Mouse (Mus musculus): ENCODE results near the gene Tpi1. TPM values are rescaled to one million over a fixed set of nuclear protein-coding genes. Genes with fewer than 3 reads are reported as not detected.

Gene Tpi1
- polyA plus RNA-seq, 1 experiment, result 1,480 TPM

GRCm38 (mm10) chr6:124791911-124792310 is 22.2 kb downstream of the Tpi1 start:
- Histone ChIP-seq H3K4me3 (no peak overlapping the region), H3K4me2 (ENCODE audit: low read depth) (no peak overlapping the region), H3K79me2 (ENCODE audit: control insufficient read depth, insufficient read depth) (no peaks in the 10 kb centered on the region), H3K36me3 (ENCODE audit: control insufficient read depth, insufficient read depth) (no peaks in the 10 kb centered on the region), H3K27me3 (ENCODE audit: control insufficient read depth, insufficient read depth, insufficient read length) (no peaks in the 10 kb centered on the region), H3ac (ENCODE audit: control insufficient read depth, insufficient read length) (no peak overlapping the region)
- no peak for TF ChIP-seq TCF3 (IDR thresholded peaks at IDR 0.05; ENCODE audit: insufficient read length, low read depth)
- TF ChIP-seq MYOD1 (IDR thresholded peaks at IDR 0.05; ENCODE audit: control insufficient read depth in 1 of 3, insufficient read length in 2 of 3, low read depth in 2 of 3), result no peak
- no peak for TF ChIP-seq E2F4 (IDR thresholded peaks at IDR 0.05; ENCODE audit: insufficient read depth)
- no peak for TF ChIP-seq CEBPB (IDR thresholded peaks at IDR 0.05; ENCODE audit: insufficient read depth, poor library complexity, severe bottlenecking)
- no peak for TF ChIP-seq SRF (IDR thresholded peaks at IDR 0.05; ENCODE audit: control insufficient read depth, insufficient read length, low read depth)
- no peak for TF ChIP-seq MYOG (IDR thresholded peaks at IDR 0.05; ENCODE audit: control insufficient read depth in 1 of 3, insufficient read depth in 1 of 3, insufficient read length in 2 of 3, low read depth in 2 of 3)
- no peak for TF ChIP-seq USF1 (IDR thresholded peaks at IDR 0.05; ENCODE audit: low read depth)
- TF ChIP-seq POLR2AphosphoS2 (IDR thresholded peaks at IDR 0.05; ENCODE audit: insufficient read length, low read depth), result no peak
- no peak for TF ChIP-seq MAX (IDR thresholded peaks at IDR 0.05; ENCODE audit: low read depth)
- no peak for TF ChIP-seq TCF12 (IDR thresholded peaks at IDR 0.05; ENCODE audit: insufficient read depth, poor library complexity, severe bottlenecking)
- no peak for TF ChIP-seq REST (IDR thresholded peaks at IDR 0.05; ENCODE audit: insufficient read depth, insufficient read length)

GRCm38 (mm10) chr6:124790121-124790520 is 24.0 kb downstream of the Tpi1 start:
- Histone ChIP-seq H3ac (ENCODE audit: control insufficient read depth, insufficient read length) (no peak overlapping the region), H3K79me2 (ENCODE audit: control insufficient read depth, insufficient read depth) (no peaks in the 10 kb centered on the region), H3K4me3 (no peak overlapping the region), H3K27me3 (ENCODE audit: control insufficient read depth, insufficient read depth, insufficient read length) (no peaks in the 10 kb centered on the region), H3K36me3 (ENCODE audit: control insufficient read depth, insufficient read depth) (no peaks in the 10 kb centered on the region), H3K4me2 (ENCODE audit: low read depth) (no peak overlapping the region)
- no peak for TF ChIP-seq SRF (IDR thresholded peaks at IDR 0.05; ENCODE audit: control insufficient read depth, insufficient read length, low read depth)
- no peak for TF ChIP-seq USF1 (IDR thresholded peaks at IDR 0.05; ENCODE audit: low read depth)
- no peak for TF ChIP-seq E2F4 (IDR thresholded peaks at IDR 0.05; ENCODE audit: insufficient read depth)
- TF ChIP-seq REST (IDR thresholded peaks at IDR 0.05; ENCODE audit: insufficient read depth, insufficient read length), result no peak
- TF ChIP-seq TCF3 (IDR thresholded peaks at IDR 0.05; ENCODE audit: insufficient read length, low read depth), result no peak
- TF ChIP-seq MYOD1 (IDR thresholded peaks at IDR 0.05; ENCODE audit: control insufficient read depth in 1 of 3, insufficient read length in 2 of 3, low read depth in 2 of 3), result no peak
- no peak for TF ChIP-seq CEBPB (IDR thresholded peaks at IDR 0.05; ENCODE audit: insufficient read depth, poor library complexity, severe bottlenecking)

- no peak for TF ChIP-seq MYOD1 (IDR thresholded peaks at IDR 0.05; ENCODE audit: control insufficient read depth in 1 of 3, insufficient read length in 2 of 3, low read depth in 2 of 3)
- Histone ChIP-seq H3K36me3 (ENCODE audit: control insufficient read depth, insufficient read depth) (no peaks in the 10 kb centered on the region), H3K27me3 (ENCODE audit: control insufficient read depth, insufficient read depth, insufficient read length) (no peaks in the 10 kb centered on the region), H3ac (ENCODE audit: control insufficient read depth, insufficient read length) (no peak overlapping the region), H3K4me3 (no peak overlapping the region), H3K79me2 (ENCODE audit: control insufficient read depth, insufficient read depth) (no peaks in the 10 kb centered on the region), H3K4me2 (ENCODE audit: low read depth) (no peak overlapping the region)
Measured at GRCm38 (mm10) chr6:124789519-124789918, 24.6 kb downstream of the Tpi1 start.

GRCm38 (mm10) chr6:124787722-124788121 is 26.4 kb downstream of the Tpi1 start:
- no peak overlapping the region for H3ac ChIP-seq (ENCODE audit: control insufficient read depth, insufficient read length)
- H3K27me3 ChIP-seq (ENCODE audit: control insufficient read depth, insufficient read depth, insufficient read length), result no peaks in the 10 kb centered on the region
- H3K36me3 ChIP-seq (ENCODE audit: control insufficient read depth, insufficient read depth), result no peaks in the 10 kb centered on the region
- H3K4me3 ChIP-seq, result no peak overlapping the region
- H3K79me2 ChIP-seq (ENCODE audit: control insufficient read depth, insufficient read depth), result no peaks in the 10 kb centered on the region
- no peak overlapping the region for H3K4me2 ChIP-seq (ENCODE audit: low read depth)
- TF ChIP-seq POLR2A (IDR thresholded peaks at IDR 0.05; ENCODE audit: insufficient read length, low read depth) (no peak), MYOD1 (IDR thresholded peaks at IDR 0.05; ENCODE audit: control insufficient read depth in 1 of 3, insufficient read length in 2 of 3, low read depth in 2 of 3) (no peak), TCF12 (IDR thresholded peaks at IDR 0.05; ENCODE audit: insufficient read depth, poor library complexity, severe bottlenecking) (no peak), MAX (IDR thresholded peaks at IDR 0.05; ENCODE audit: low read depth) (no peak), USF1 (IDR thresholded peaks at IDR 0.05; ENCODE audit: low read depth) (no peak)

GRCm38 (mm10) chr6:124786756-124787420 is 27.2 kb downstream of the Tpi1 start:
- TF ChIP-seq MAX (IDR thresholded peaks at IDR 0.05; ENCODE audit: low read depth) (no peak), MYOD1 (IDR thresholded peaks at IDR 0.05; ENCODE audit: control insufficient read depth in 1 of 3, insufficient read length in 2 of 3, low read depth in 2 of 3) (no peak), USF1 (IDR thresholded peaks at IDR 0.05; ENCODE audit: low read depth) (no peak)
- Histone ChIP-seq H3K27me3 (ENCODE audit: control insufficient read depth, insufficient read depth, insufficient read length) (no peaks in the 10 kb centered on the region), H3K36me3 (ENCODE audit: control insufficient read depth, insufficient read depth) (no peaks in the 10 kb centered on the region), H3K79me2 (ENCODE audit: control insufficient read depth, insufficient read depth) (no peaks in the 10 kb centered on the region), H3ac (ENCODE audit: control insufficient read depth, insufficient read length) (no peak overlapping the region), H3K4me3 (no peak overlapping the region), H3K4me2 (ENCODE audit: low read depth) (no peak overlapping the region)

- H3K27me3 ChIP-seq (ENCODE audit: control insufficient read depth, insufficient read depth, insufficient read length), result no peaks in the 10 kb centered on the region
- no peak overlapping the region for H3K4me3 ChIP-seq
- no peaks in the 10 kb centered on the region for H3K79me2 ChIP-seq (ENCODE audit: control insufficient read depth, insufficient read depth)
- H3ac ChIP-seq (ENCODE audit: control insufficient read depth, insufficient read length), result no peak overlapping the region
- TF ChIP-seq SRF (IDR thresholded peaks at IDR 0.05; ENCODE audit: control insufficient read depth, insufficient read length, low read depth) (no peak), POLR2A (IDR thresholded peaks at IDR 0.05; ENCODE audit: insufficient read length, low read depth) (no peak)
- no peaks in the 10 kb centered on the region for H3K36me3 ChIP-seq (ENCODE audit: control insufficient read depth, insufficient read depth)
- peak overlapping the region; percentile 47 for H3K4me2 ChIP-seq (ENCODE audit: low read depth)
Measured at GRCm38 (mm10) chr6:124782436-124782835, 31.7 kb downstream of the Tpi1 start.
